Mouse (Mus musculus): ENCODE results near the gene Olfr50. TPM values are rescaled to one million over a fixed set of nuclear protein-coding genes. Genes with fewer than 3 reads are reported as not detected.

The Olfr50 gene
- not detected in 2 replicates for polyA plus RNA-seq (2016; fragmentation: Nextera tagmentation; extraction: Ambion mirVana)

DNA sequence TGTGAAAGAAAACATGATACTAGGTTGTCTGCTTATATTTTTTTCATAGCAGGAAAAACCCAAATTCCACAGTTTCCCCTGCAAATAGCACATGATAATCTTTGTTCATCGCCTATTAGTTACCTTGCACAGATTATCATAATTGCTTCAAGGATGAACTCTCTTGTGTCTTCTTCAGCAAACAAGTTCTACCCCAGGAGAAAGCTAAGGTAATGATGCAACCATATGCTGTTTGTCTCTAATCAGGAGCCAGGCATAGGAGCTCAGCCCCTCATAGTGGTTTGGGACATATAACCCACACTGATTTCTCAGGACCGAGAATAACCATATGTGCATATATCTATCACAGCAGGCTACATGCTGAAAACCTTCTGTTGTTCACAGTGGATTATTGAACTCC is at the start of gene Olfr50:
Gene Olfr50 (plus strand): TSS at position 301 of the 400 bp plus-strand sequence.
- Histone ChIP-seq H3K4me2 (replicated peaks) (no peak within 1 kb of the TSS), H3K9ac (no peak within 1 kb of the TSS), H3K9me3 (peaks cover 36% of the 10 kb centered on the region), H3K36me3 (no peaks in the 10 kb centered on the region), H3K4me1 (no peaks in the 10 kb centered on the region), H3K27ac (no peak within 1 kb of the TSS), H3K27me3 (replicated peaks) (no peaks in the 10 kb centered on the region), H3K4me3 (no peak within 1 kb of the TSS)
- WGBS = 85% methylated on average over 2 of the region's 2 CpGs
- ATAC-seq (ENCODE audit: low FRiP score, low read depth) = no peak

DNA sequence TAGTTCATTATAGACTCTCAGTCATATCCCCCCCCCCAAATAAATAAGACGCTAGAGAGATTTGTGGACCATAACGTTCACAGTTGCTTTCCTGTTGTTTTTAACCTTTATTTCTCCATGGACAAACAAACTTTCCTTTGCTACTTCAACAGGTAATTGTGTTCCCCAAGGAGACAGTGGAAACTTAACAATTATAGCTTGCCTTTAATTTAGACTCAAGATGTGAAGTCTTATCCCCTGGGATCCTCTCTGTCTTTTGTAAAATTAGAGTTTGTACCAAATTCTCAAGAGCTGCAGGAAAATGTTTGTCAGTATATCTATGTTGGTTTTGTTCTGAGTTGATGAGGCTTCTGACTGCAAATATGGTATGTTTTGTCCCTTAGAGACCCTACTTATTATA is 6.4 kb upstream of the Olfr50 start, which contains the start of gene Olfr348:
Gene Olfr348 (plus strand): TSS at position 301 of the 400 bp plus-strand sequence.
- 80% methylated on average over 2 of the region's 2 CpGs for WGBS
- Histone ChIP-seq H3K9ac (no peak within 1 kb of the TSS), H3K27ac (no peak within 1 kb of the TSS), H3K4me1 (no peaks in the 10 kb centered on the region), H3K27me3 (replicated peaks) (no peaks in the 10 kb centered on the region), H3K4me2 (replicated peaks) (no peak within 1 kb of the TSS), H3K9me3 (peaks cover 15% of the 10 kb centered on the region), H3K4me3 (no peak within 1 kb of the TSS), H3K36me3 (no peaks in the 10 kb centered on the region)
- no peak for ATAC-seq (ENCODE audit: low FRiP score, low read depth)

- ATAC-seq (ENCODE audit: low FRiP score, low read depth) = no peak
- Histone ChIP-seq H3K4me3 (no peak within 1 kb of the TSS), H3K9ac (no peak within 1 kb of the TSS), H3K27ac (no peak within 1 kb of the TSS), H3K4me1 (no peaks in the 10 kb centered on the region), H3K4me2 (replicated peaks) (no peak within 1 kb of the TSS), H3K9me3 (peaks cover 27% of the 10 kb centered on the region), H3K27me3 (replicated peaks) (no peaks in the 10 kb centered on the region), H3K36me3 (no peaks in the 10 kb centered on the region)
- WGBS = 80% methylated on average over 1 of the region's 1 CpGs
These were observed 26.6 kb downstream of the Olfr50 start, which contains the start of gene Olfr3 for GRCm38 (mm10) chr2:36816932-36817331. TSS of gene Olfr3 (minus strand) at chr2:36817032.

DNA sequence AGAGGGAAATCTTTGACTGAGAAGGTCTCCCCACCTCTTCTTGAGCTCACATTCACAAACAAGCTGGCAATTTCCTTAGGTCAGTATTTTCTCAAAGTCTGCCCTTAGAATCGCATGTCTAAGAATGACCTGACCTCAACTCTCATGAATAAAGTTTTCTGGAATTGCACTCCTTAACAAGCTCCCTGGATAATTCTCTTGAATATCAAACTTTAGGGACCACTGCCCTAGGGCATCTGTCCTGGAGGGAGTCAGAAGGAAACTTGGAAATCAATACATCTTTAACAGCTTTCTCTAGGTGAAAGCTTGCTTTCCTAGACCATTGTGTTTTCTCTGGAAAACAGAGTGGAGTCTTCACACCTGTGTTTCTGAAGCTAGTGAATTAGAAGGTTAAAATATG is 55.7 kb downstream of the Olfr50 start, which contains the start of gene Olfr350:
Gene Olfr350 (plus strand): TSS at position 301 of the 400 bp plus-strand sequence.
- no peaks in the 10 kb centered on the region for H3K4me1 ChIP-seq
- H3K27me3 ChIP-seq (replicated peaks) = no peaks in the 10 kb centered on the region
- no peak within 1 kb of the TSS for H3K27ac ChIP-seq
- H3K4me2 ChIP-seq (replicated peaks) = no peak within 1 kb of the TSS
- H3K9me3 ChIP-seq = peaks cover 15% of the 10 kb centered on the region
- 82% methylated on average over 1 of the region's 1 CpGs for WGBS
- ATAC-seq (ENCODE audit: low FRiP score, low read depth) = no peak
- H3K36me3 ChIP-seq = no peaks in the 10 kb centered on the region
- no peak within 1 kb of the TSS for H3K4me3 ChIP-seq
- H3K9ac ChIP-seq = no peak within 1 kb of the TSS

Other genes with a start within 250 kb of the Olfr50 start
- not detected in 2 replicates for gene Olfr344, start 223.9 kb upstream of the Olfr50 start, polyA plus RNA-seq (2016; fragmentation: Nextera tagmentation; extraction: Ambion mirVana)
- gene Olfr345, start 150.5 kb upstream of the Olfr50 start, polyA plus RNA-seq (2016; fragmentation: Nextera tagmentation; extraction: Ambion mirVana) = not detected in 2 replicates
- gene Olfr346, start 104.8 kb upstream of the Olfr50 start, polyA plus RNA-seq (2016; fragmentation: Nextera tagmentation; extraction: Ambion mirVana) = not detected in 2 replicates
- gene Olfr347, start 58.6 kb upstream of the Olfr50 start, polyA plus RNA-seq (2016; fragmentation: Nextera tagmentation; extraction: Ambion mirVana) = not detected in 2 replicates
- gene Olfr348, start 6.3 kb upstream of the Olfr50 start, polyA plus RNA-seq (2016; fragmentation: Nextera tagmentation; extraction: Ambion mirVana) = not detected in 2 replicates
- gene Olfr3, start 26.5 kb downstream of the Olfr50 start, polyA plus RNA-seq (2016; fragmentation: Nextera tagmentation; extraction: Ambion mirVana) = not detected in 2 replicates
- not detected in 2 replicates for gene Olfr350, start 55.8 kb downstream of the Olfr50 start, polyA plus RNA-seq (2016; fragmentation: Nextera tagmentation; extraction: Ambion mirVana)
- gene Olfr351, start 72.1 kb downstream of the Olfr50 start, polyA plus RNA-seq (2016; fragmentation: Nextera tagmentation; extraction: Ambion mirVana) = not detected in 2 replicates
- not detected in 2 replicates for gene Olfr352, start 77.9 kb downstream of the Olfr50 start, polyA plus RNA-seq (2016; fragmentation: Nextera tagmentation; extraction: Ambion mirVana)
- gene Olfr353, start 102.4 kb downstream of the Olfr50 start, polyA plus RNA-seq (2016; fragmentation: Nextera tagmentation; extraction: Ambion mirVana) = not detected in 2 replicates
- not detected in 2 replicates for gene Olfr354, start 115.1 kb downstream of the Olfr50 start, polyA plus RNA-seq (2016; fragmentation: Nextera tagmentation; extraction: Ambion mirVana)
- gene Olfr355, start 138.4 kb downstream of the Olfr50 start, polyA plus RNA-seq (2016; fragmentation: Nextera tagmentation; extraction: Ambion mirVana) = not detected in 2 replicates
- not detected in 2 replicates for gene Olfr356, start 146.6 kb downstream of the Olfr50 start, polyA plus RNA-seq (2016; fragmentation: Nextera tagmentation; extraction: Ambion mirVana)
- not detected in 2 replicates for gene Olfr357, start 203.3 kb downstream of the Olfr50 start, polyA plus RNA-seq (2016; fragmentation: Nextera tagmentation; extraction: Ambion mirVana)
- gene Olfr358, start 218.8 kb downstream of the Olfr50 start, polyA plus RNA-seq (2016; fragmentation: Nextera tagmentation; extraction: Ambion mirVana) = not detected in 2 replicates